Mouse (Mus musculus): ENCODE measurements around the gene Trim63. TPM values are rescaled to one million over a fixed set of nuclear protein-coding genes. Genes with fewer than 3 reads are reported as not detected.

The Trim63 gene
- polyA plus RNA-seq, 1 experiment from 2014 or later: 47.5 TPM

DNA sequence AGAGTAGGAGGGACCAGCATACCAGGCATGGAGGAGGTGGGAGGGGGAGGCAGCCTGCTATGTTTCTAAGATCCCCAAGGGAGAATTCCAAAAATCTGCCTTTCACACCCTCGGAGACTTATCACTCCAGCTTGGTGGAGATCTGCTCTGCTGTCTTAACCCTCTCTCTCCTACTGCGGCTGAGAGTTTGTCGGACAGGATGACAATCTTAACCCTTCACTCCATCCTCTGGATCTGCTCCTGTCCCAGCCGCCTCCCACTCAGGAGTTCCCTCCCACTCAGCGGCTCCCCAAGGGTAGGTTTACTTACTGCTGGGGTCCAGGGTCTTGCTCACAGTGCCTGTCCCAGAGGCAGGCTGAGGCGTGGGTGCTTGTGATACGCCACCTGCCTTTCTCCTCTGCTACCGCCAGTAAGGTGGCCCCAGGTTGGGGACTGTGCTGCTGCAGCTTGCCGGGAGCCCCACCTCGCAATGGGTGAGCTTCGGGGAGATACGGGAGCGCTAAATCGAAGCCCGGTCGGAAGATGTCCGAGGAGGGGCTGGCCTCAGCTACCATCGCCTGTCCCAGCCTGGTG is 55.8 kb downstream of the Trim63 start:
- Histone ChIP-seq H3K4me1 (peaks cover 30% of the 10 kb centered on the region), H3K27me3 (ENCODE audit: insufficient read depth, poor library complexity, severe bottlenecking) (peaks cover 68% of the 10 kb centered on the region), H3K4me3 (peak overlapping the region; percentile 71), H3K36me3 (no peaks in the 10 kb centered on the region), H3K9me3 (no peaks in the 10 kb centered on the region), H3K27ac (peak overlapping the region; percentile 72; the same call in 1 of the 2 replicates)
- no peak for DNase-seq (ENCODE audit: low spot score)
- under 1% methylated on average over 18 of the region's 18 CpGs for WGBS

DNA sequence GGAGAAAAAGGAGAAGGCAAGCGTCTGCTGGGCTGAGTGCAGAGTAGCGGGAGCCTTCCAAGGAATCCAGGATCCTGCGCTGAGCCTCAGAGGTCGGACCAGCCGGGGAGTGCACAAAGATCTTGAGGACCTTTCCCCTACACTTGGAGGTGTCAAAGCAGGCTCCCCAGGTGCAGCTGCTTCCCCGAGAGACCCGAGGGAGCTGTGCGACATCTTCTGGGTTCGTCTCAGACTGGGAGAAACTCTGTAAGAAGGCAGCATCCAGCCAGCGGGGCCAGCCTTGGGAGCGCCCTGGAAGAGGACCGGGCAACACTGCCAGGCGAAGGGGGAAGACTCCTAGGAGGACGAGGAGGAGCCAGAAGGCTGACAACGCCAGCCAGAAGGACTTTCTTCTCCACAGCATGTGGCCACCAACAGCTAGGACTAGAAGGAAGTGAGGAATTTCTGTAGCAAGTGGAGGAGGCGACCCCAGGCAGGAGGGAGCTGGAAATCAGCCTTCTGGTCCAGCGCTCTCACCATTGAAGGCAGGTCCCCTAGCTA is 56.5 kb downstream of the Trim63 start:
- H3K9me3 ChIP-seq: no peaks in the 10 kb centered on the region
- H3K36me3 ChIP-seq: no peaks in the 10 kb centered on the region
- no peak for DNase-seq (ENCODE audit: low spot score)
- WGBS: under 1% methylated on average over 17 of the region's 17 CpGs
- peaks cover 62% of the 10 kb centered on the region for H3K27me3 ChIP-seq (ENCODE audit: insufficient read depth, poor library complexity, severe bottlenecking)
- peak overlapping the region; percentile 72 for H3K27ac ChIP-seq
- H3K4me1 ChIP-seq: peaks cover 30% of the 10 kb centered on the region
- peak overlapping the region; percentile 71 for H3K4me3 ChIP-seq

DNA sequence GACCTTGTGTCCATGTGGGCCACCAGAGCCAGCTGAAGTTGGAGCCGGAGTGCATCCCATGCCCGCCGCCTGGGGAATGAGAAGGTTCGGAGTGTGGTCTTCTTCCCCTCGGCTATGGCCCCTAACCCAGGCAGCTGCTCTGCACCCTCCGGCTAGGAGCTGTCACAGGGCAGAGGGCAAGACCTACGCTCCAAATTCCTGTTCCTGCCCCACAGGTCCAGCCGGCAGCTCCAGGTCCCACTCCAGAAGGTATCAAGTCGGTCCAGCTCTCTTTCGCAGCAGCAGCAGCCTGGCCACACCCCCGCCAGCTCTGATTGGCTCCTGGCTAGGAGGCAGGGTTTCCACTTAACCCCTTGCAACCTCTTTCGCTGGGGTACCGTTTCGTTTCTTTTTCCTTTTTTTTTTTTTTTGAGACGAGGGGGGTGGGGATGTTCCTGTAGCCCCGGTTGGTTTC is 57.4 kb downstream of the Trim63 start:
- peaks cover 53% of the 10 kb centered on the region for H3K27me3 ChIP-seq (ENCODE audit: insufficient read depth, poor library complexity, severe bottlenecking)
- no peaks in the 10 kb centered on the region for H3K9me3 ChIP-seq
- H3K4me3 ChIP-seq: peak overlapping the region; percentile 71
- DNase-seq (ENCODE audit: low spot score): no peak
- H3K27ac ChIP-seq: peak overlapping the region; percentile 72; the same call in 1 of the 2 replicates
- 0% methylated on average over 16 of the region's 16 CpGs for WGBS
- H3K36me3 ChIP-seq: no peaks in the 10 kb centered on the region
- peaks cover 30% of the 10 kb centered on the region for H3K4me1 ChIP-seq

DNA sequence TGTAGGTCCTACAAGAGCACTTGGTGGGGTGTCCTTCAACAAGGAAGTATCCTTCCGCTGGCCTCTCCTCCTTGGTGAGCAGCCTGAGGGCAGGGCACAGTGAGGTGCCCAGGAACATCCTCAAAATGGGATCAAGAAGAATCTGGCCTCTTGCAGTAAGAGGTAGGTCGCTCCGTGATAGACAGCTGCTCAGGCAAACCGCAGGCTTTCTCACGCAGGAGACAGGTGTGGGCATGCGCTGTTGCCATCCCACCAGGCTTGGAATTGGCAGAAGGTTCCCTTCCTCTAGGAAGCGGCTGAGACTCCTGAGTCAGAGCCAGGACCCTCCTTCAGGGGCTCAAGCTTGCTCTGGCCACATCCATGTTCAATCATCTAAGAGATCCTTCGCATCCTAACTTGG is 58.4 kb downstream of the Trim63 start:
- Histone ChIP-seq H3K9me3 (no peaks in the 10 kb centered on the region), H3K36me3 (no peaks in the 10 kb centered on the region), H3K4me1 (peaks cover 36% of the 10 kb centered on the region), H3K27me3 (ENCODE audit: insufficient read depth, poor library complexity, severe bottlenecking) (peaks cover 45% of the 10 kb centered on the region), H3K4me3 (no peak overlapping the region), H3K27ac (no peak overlapping the region)
- no peak for DNase-seq (ENCODE audit: low spot score)
- 83% methylated on average over 8 of the region's 8 CpGs for WGBS

DNA sequence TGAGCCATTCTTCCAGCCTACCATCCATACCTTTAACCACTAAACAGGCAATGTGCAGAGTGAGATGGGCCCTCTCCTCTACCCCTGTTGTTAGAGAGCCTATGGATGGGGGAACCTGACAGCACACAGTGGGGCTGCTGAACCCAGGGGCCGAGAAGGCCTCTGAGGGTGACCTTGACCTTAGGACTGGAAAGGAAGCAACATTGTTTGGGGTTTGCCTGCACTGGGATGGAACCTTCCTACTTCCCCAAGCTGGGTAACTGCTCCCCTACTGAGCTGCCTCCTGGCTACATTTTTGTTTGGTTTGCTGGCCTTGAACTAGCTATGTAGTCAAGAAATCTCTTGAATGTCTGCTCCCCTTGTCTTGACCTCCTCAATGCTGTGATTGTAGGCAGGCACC is 59.4 kb downstream of the Trim63 start:
- WGBS: 50% methylated on average over 1 of the region's 1 CpGs

DNA sequence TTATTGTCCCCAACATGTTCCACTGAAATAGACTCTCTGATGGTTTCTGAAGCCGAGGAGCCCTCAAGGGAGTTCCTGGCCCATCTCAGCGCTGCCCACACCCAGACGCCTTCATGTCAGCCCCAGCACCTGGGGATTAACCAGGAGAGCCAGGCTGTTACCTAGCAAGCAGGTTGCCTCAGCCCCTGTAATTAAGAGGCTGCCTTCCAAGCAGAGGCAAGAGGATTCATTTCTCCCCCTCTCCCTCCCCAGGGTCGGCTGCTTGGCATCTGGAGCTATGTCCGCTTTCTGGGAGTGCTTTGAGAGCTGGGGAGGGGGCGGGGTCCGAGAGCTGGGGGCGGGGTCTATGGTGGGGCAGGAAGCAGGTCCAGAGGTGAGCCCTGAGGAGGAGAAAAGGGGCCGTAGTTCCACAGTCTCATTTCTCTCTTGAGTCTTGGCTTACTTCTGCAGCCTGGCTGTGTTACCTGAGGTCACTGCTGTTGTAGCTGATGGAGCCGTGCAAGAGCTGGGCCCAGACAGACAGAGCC is 63.2 kb downstream of the Trim63 start:
- no peaks in the 10 kb centered on the region for H3K9me3 ChIP-seq
- 0 out of 2 replicates have a peak, but pooled peaks cover 8% of the 10 kb centered on the region for H3K27me3 ChIP-seq (ENCODE audit: insufficient read depth, poor library complexity, severe bottlenecking)
- DNase-seq (ENCODE audit: low spot score): no peak
- 32% methylated on average over 10 of the region's 10 CpGs for WGBS
- H3K4me1 ChIP-seq: peaks cover 23% of the 10 kb centered on the region
- H3K4me3 ChIP-seq: no peak overlapping the region
- H3K36me3 ChIP-seq: no peaks in the 10 kb centered on the region
- H3K27ac ChIP-seq: peak overlapping the region; percentile 37; the same call in 1 of the 2 replicates

More for the DNA sequence above, 59.4 kb downstream of the Trim63 start:
- H3K9me3 ChIP-seq: no peaks in the 10 kb centered on the region
- no peak for DNase-seq (ENCODE audit: low spot score)
- H3K27ac ChIP-seq: no peak overlapping the region
- peaks cover 44% of the 10 kb centered on the region for H3K4me1 ChIP-seq
- no peaks in the 10 kb centered on the region for H3K36me3 ChIP-seq
- no peak overlapping the region for H3K4me3 ChIP-seq
- peaks cover 35% of the 10 kb centered on the region for H3K27me3 ChIP-seq (ENCODE audit: insufficient read depth, poor library complexity, severe bottlenecking)

Other genes starting within 250 kb of the Trim63 start
- 1.7 and 4.2 TPM in 2 replicates for gene Cd52, start 220.0 kb upstream of the Trim63 start, polyA plus RNA-seq (2016; fragmentation: Nextera tagmentation; extraction: Ambion mirVana)
- gene Ubxn11, start 212.6 kb upstream of the Trim63 start, polyA plus RNA-seq (2016; fragmentation: Nextera tagmentation; extraction: Ambion mirVana): 2.6 and 2.9 TPM in 2 replicates
- 188 and 243 TPM in 2 replicates for gene Sh3bgrl3, start 186.3 kb upstream of the Trim63 start, polyA plus RNA-seq (2016; fragmentation: Nextera tagmentation; extraction: Ambion mirVana)
- gene Cep85, start 128.0 kb upstream of the Trim63 start, polyA plus RNA-seq (2016; fragmentation: Nextera tagmentation; extraction: Ambion mirVana): 28.2 and 31.1 TPM in 2 replicates
- not detected in 2 replicates for gene Gm7534, start 112.1 kb upstream of the Trim63 start, polyA plus RNA-seq (2016; fragmentation: Nextera tagmentation; extraction: Ambion mirVana)
- gene Catsper4, start 87.7 kb upstream of the Trim63 start, polyA plus RNA-seq (2016; fragmentation: Nextera tagmentation; extraction: Ambion mirVana): not detected in 2 replicates
- gene Cnksr1, start 76.7 kb upstream of the Trim63 start, polyA plus RNA-seq (2016; fragmentation: Nextera tagmentation; extraction: Ambion mirVana): 1.2 TPM in 2 replicates
- gene E130218I03Rik, start 71.5 kb upstream of the Trim63 start, polyA plus RNA-seq (2016; fragmentation: Nextera tagmentation; extraction: Ambion mirVana): 0.19 and 0.28 TPM in 2 replicates
- 13.3 and 15.3 TPM in 2 replicates for gene Zfp593, start 69.5 kb upstream of the Trim63 start, polyA plus RNA-seq (2016; fragmentation: Nextera tagmentation; extraction: Ambion mirVana)
- gene Gm30191, start 68.2 kb upstream of the Trim63 start, polyA plus RNA-seq (2016; fragmentation: Nextera tagmentation; extraction: Ambion mirVana): not detected in 2 replicates
- 6.3 and 8.8 TPM in 2 replicates for gene Grrp1, start 61.0 kb upstream of the Trim63 start, polyA plus RNA-seq (2016; fragmentation: Nextera tagmentation; extraction: Ambion mirVana)
- gene Pdik1l, start 27.2 kb upstream of the Trim63 start, polyA plus RNA-seq (2016; fragmentation: Nextera tagmentation; extraction: Ambion mirVana): 15.8 and 18.2 TPM in 2 replicates
- 0.09 and 0.36 TPM in 2 replicates for gene Slc30a2, start 28.1 kb downstream of the Trim63 start, polyA plus RNA-seq (2016; fragmentation: Nextera tagmentation; extraction: Ambion mirVana)
- 1.9 and 2.8 TPM in 2 replicates for gene Extl1, start 68.7 kb downstream of the Trim63 start, polyA plus RNA-seq (2016; fragmentation: Nextera tagmentation; extraction: Ambion mirVana)
- 8.0 and 9.6 TPM in 2 replicates for gene Pafah2, start 81.2 kb downstream of the Trim63 start, polyA plus RNA-seq (2016; fragmentation: Nextera tagmentation; extraction: Ambion mirVana)
- gene Stmn1, start 153.2 kb downstream of the Trim63 start, polyA plus RNA-seq (2016; fragmentation: Nextera tagmentation; extraction: Ambion mirVana): 838 and 1,170 TPM in 2 replicates
- gene Paqr7, start 181.6 kb downstream of the Trim63 start, polyA plus RNA-seq (2016; fragmentation: Nextera tagmentation; extraction: Ambion mirVana): 7.8 and 14.5 TPM in 2 replicates
- 16.1 and 17.2 TPM in 2 replicates for gene Aunip, start 195.9 kb downstream of the Trim63 start, polyA plus RNA-seq (2016; fragmentation: Nextera tagmentation; extraction: Ambion mirVana)
- gene Mtfr1l, start 220.3 kb downstream of the Trim63 start, polyA plus RNA-seq (2016; fragmentation: Nextera tagmentation; extraction: Ambion mirVana): 155 and 166 TPM in 2 replicates
- gene Selenon, start 237.0 kb downstream of the Trim63 start, polyA plus RNA-seq (2016; fragmentation: Nextera tagmentation; extraction: Ambion mirVana): 8.0 and 9.0 TPM in 2 replicates

Data from heart, embryonic 10.5 days (tissue).